Mouse (Mus musculus): ENCODE results near the gene Pcnx2.

GRCm38 (mm10) chr8:125868552-125868951, 29.6 kb downstream of the Pcnx2 start:
- no peak for TF ChIP-seq POLR2A (IDR thresholded peaks at IDR 0.05; ENCODE audit: low read depth, low read length)
- no peak for TF ChIP-seq CTCF (IDR thresholded peaks at IDR 0.05; ENCODE audit: extremely low read depth, insufficient read length, insufficient replicate concordance, low read depth, low read length)
